Mouse (Mus musculus): ENCODE measurements at regions not wholly inside any gene's neighbourhood (a gene's known extent, or its start where the extent isn't known, plus 50 kb on each side); places are given as distances from the start of the nearest gene placed in this dataset.

DNA sequence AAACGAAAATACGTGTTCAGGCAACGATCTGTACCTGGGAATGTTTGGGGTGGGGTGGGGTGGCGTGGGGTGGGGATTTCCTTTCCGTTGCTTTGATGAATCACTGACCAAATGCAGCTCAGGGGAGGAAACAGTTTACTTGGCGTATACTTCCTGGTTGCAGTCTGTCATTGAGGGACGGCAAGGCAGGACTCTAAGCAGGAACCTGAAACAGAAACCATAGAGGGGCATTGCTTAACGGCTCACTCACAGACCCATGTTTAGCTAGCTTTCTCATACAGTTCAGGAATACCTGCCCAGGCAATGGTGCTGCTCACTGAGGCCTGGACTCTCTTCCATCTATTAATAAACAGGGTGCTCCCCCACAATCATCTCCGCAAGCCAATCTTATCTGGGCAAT, 55.1 kb upstream of the Smox start:
- no peak for DNase-seq

DNA sequence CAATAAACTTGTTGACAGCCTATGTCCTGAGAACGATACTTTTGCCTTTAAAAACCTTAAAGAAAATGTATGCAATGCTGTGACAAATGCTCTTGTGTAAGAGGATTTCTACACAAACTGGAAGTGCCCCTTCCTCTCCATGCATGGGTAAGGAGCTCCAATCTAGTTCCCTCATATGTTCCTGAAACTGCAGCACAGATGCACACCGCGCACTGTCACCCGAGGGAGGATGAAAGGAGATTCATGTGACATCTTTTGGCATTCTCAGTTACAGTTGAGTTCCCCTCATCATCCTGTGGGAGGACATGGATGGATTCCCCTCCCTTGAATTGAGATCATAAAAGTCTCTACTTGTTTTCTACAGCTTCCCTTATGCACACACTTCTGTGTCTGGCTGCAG, 60.8 kb upstream of the Smox start:
- DNase-seq, result no peak

DNA sequence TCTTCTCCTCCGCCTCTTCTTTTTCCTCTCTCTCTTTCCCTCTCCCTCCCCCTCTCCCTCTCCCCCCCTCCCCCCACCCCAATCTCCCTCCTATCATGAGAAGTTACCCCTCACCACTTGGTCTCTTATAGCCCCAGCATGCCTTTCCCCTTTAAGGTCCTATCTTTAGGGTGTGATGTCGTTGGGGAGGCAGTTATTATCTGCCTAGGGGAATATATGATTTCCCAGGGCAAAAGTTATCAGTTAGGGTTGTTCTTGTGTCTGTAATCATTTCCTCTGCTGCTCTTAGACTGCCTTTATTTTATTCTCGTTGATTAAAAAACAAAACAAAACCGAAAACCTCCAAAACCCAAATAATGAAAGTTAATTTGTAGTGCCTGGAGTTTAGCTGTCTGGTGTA, 63.2 kb upstream of the Smox start:
- DNase-seq, result no peak

DNA sequence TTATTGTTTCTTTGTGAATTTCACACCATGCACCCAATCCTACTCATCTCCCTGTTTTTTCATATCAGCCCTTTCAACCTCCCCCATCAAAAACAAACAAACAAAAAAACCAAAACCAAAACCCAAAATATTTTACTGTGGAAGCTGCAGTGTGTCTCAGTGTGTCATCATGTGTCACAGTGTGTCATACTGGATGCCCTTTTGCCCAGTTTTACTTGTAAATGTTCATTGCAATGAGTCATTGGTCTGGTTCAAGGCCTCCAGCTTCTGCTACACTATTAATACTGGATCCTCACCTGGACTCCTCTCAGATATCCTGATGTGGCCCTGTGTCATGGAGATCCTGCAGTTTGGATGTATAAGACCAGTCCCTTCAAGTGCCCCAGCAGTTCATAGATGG, 64.4 kb upstream of the Smox start:
- no peak for DNase-seq

DNA sequence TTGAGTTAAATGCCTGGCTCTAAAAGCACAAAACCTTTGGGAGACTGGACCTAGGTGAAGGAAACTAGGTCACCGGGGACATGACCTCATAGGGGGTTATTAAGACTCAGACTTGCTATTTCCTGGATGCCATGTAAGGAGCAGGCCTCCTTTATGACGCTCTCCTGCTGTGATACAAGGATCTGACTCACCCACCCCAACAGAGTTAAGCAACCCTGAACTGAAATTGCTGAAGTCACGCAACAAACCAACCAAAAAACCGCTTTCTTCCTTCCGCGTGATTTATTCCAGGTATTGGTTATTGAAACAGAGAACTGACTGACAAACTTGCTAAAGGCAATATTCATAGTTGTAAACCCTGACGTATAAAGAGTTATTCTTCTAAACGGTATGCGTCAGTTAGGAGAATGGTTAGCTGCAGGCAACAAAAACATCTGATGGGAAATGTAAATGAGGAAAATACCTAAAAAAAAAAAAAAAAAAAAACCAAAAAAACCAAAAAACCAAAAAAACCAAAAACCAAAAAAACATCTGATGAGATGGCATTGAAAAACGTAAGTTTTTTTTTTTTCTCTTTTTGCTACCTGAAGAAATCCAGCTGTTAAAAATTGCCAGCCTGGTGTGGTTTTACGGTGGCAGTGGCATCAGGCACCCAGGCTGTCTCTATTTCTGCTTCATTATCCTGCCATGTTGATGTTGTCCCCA, 67.5 kb upstream of the Smox start:
- DNase-seq, result no peak

DNA sequence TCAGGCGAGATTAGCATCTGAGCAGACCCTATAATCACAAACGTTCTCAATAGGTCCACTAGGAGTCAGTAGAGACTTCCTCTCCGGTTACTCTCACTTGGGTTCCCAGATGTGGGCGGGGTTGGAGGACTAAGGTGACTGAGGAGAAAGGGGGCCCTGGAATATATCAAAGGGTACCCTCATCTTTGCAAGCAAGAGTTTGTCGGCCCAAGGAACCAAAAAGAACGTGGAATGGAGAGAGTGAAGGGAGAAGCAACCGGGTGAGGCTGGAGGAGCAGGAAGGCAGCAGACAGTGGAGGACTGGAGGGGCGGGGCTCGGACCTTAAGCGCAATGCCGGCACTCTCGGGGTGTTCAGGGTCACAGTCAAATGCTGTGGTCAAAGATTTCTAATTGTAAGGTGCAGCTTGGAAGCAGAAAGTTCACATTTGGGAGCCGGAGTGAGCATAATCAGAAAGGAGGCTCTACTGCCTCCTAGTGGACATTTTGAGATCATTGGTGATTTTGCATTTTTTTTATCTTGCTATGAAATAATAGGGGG, 68.3 kb upstream of the Smox start:
- DNase-seq, result peak; percentile 68

DNA sequence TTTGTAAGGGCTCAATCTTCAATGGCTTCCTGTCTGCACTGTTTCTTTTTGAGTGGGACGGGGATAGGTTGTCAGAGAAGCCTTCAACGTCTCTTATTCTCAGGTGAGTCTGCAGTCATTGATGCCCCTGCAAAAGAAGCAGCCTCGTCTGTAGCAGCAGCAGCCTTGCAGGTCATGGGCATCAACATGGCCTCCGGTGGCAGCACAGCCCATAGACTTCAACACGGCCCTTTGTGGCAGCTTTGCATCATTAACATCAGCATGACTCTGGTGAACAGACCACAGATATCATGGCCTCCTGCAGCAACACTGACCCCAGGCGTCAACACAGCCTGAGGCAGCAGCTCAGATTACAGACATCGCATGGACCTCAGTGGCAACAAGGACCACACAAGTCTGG, 65.4 kb upstream of the Rnf24 start:
- no peak for DNase-seq

DNA sequence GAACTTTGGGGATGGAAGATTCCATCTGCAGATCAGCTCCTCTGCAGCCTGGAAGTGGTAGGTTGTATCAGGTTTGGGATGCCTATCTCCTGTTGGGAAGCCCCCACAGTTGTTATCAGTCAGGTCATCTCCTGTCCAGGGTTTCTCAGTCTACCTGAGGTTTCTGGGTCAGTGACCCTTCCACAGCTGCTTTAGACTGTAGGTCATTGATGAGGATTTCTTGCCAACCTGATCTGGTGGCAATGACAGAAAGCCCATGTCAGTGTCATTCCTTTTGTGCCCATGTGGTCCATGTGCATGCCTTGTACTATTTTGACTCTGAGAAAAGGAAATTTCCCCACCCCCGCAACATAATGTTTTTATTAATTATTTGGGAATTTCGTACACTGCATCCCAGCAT, 64.8 kb upstream of the Rnf24 start:
- DNase-seq, result no peak

DNA sequence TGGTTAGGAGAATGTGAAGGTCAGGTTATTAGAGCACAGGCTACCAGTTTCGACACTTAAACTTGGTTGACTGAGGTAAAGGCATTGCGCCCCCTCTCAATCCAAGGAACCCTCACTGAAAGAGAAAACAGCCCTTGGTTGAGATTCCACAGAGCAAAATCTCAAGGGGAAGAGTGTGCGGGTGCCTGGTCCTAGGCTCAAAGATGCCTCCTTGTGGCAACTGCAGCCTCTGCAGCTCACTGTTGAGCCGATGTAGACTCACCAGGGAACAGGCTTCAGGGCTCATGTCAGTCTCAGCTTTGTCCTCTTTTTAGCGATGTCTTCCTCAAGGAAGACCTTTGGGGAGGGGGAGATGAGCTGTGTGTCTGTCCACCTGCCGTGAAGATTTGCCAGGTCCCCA, 63.8 kb upstream of the Rnf24 start:
- DNase-seq, result peak; percentile 69

DNA sequence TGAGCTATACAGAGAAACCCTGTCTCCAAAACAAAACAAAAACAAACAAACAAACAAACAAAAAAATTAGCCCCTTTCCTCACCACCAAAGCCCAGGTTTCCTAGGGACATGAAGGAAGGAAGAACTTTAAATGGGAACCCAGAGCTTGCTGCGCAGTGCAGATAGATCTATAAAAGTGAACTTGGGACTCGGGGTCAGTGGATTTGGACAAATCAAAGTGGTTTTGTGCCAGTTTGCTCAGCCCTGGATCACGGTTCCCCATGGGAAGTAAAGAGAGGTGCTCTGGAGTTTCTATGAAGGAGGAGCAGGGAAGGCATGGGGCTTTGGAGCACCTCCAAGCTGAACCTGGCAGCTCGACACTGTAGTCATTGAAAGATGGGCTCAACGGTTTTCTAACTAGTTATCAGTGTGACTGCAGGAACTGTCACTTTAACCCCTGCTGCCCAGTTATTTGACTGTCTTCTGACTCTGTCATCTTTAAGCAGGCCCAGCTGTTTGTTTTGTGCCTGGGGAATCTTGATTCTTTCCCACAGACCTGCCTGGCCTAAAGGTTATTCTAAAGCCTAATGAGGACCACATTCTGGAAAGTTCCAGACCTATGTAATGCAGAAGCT, 58.3 kb upstream of the Rnf24 start:
- DNase-seq, result no peak

DNA sequence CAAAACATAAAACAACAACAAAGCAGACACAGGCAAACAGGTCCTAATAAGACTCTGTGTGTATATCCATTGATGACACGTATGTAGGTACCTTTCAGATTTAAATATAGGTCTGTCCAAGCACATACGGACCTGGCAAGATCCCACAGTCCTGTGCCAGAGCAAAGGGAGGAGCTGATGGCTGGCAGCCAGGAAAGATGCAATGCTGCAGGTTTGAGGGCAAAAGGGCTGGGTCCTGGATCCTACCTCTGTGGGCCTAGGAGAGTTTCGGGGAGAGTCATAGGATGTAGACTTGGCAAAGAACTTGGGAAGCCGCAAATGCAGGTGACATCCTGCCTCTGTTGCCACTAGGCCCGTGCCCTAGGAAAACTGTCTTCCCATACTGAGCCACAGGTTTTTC, 54.6 kb upstream of the Rnf24 start:
- no peak for DNase-seq

DNA sequence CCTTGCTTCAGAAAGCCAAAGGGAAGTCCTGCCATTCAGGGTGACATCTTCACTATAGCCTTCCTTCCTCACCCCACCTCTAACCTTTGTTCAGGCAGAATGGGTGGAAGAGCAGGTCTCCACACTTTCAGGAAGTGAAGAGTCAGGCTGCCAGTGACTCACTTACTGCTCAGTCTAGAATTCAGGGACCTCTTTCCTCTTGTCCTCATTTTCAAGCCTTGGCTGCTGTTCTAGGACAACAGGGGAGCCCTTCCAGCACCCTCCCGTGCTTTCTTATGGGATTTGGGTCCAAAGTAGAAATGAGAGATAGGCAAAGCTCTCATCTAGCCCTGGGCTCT, 51.5 kb upstream of the Rnf24 start:
- no peak for DNase-seq

DNA sequence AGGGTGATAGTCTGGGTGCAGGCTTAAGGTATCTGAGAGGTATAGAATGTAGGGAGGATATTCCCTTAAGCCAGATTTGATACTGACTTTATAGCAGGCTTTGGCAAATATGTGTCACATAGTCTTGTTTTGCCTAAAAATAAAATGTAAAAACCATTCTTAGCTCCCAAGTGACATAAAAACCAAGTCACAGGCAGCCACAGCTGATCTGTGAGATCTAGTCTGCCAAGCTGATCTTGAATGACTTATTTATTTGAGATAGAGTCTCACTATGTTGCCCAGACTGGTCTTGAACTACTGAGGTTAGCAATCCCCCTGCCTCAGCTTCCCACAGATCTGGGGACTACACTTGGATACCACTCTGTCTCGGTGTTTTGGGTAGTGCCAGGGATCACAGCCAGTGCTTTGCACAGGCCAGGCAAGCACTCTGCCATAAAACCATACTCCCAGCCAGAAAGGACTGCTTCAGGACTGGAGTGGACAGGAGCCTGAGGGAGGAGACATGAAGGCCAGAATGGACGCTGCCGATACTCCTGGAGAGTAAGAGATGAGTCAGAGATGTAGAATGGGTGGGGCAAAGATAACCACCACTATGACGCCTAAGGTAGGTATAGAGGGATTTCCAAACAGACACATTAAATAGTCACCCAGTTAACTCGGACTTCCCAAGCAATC, 51.0 kb upstream of the Rnf24 start:
- DNase-seq, result no peak
